Mouse (Mus musculus): ENCODE results near the gene Slc16a14.

Gene Slc16a14

GRCm38 (mm10) chr1:84866231-84866630, 68.7 kb downstream of the Slc16a14 start:
- no peak for DNase-seq

GRCm38 (mm10) chr1:84864645-84865044, 70.3 kb downstream of the Slc16a14 start:
- no peak for DNase-seq

- no peak for DNase-seq
These were observed 73.7 kb downstream of the Slc16a14 start for GRCm38 (mm10) chr1:84861255-84861630.

GRCm38 (mm10) chr1:84860360-84861254, 74.3 kb downstream of the Slc16a14 start:
- no peak for DNase-seq

- DNase-seq, result no peak
These were observed 75.3 kb downstream of the Slc16a14 start for GRCm38 (mm10) chr1:84859597-84859996.

All from thymus, postnatal 4 days (tissue).